Mouse (Mus musculus): ENCODE measurements around the gene Syngap1. TPM values are rescaled to one million over a fixed set of nuclear protein-coding genes. Genes with fewer than 3 reads are reported as not detected.

The Syngap1 gene
- polyA plus RNA-seq, 1 experiment from 2014 or later: 1.5 TPM

DNA sequence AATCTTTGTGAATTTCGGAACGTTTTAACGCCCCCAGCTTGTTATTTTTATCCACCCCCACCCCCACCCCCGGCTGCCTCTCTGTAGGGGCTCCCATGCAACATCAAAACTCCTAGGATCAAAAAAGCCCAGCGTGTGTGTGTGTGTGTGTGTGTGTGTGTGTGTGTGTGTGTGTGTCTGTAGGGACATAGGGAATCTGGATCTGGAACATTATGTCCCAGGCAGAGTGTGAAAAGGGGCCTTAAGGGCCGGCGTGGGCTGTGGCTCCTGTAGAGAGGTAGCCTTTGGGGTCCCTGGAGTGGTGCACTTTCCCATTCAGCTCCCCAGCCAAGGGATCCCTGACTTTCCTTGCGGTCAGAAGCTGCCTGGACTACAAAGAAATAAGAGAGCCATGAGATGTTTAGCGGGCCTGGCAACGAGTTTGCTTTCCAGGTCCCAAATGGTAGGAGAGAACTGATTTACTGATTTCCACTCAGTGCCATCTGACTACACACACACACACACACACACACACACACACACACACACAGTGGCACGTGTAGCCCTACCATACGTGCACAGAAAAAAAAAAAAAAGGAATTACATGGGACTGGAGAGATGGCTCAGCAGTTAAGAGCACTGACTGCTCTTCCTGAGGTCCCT lies 77.6 kb downstream of the Syngap1 start:
- H3K36me3 ChIP-seq (ENCODE audit: control insufficient read depth, insufficient read depth, low read length): peaks cover 40% of the 10 kb centered on the region
- peak overlapping the region; percentile 71 to 83 for H3K27ac ChIP-seq (replicated peaks in 1 of 2; ENCODE audit: control insufficient read depth in 1 of 2, insufficient read depth in 1 of 2, low read depth in 2 of 2, low read length in 2 of 2)
- peak overlapping the region; percentile 58 to 62 for H3K4me3 ChIP-seq (ENCODE audit: control insufficient read depth in 1 of 2, insufficient read depth in 1 of 2, low read depth in 1 of 2, low read length in 2 of 2)
- no peak for ATAC-seq (ENCODE audit: insufficient number of reproducible peaks, insufficient read depth, low FRiP score, low read depth)
- no peaks in the 10 kb centered on the region for H3K27me3 ChIP-seq (ENCODE audit: control insufficient read depth, insufficient read depth, low read length)
- H3K9ac ChIP-seq (ENCODE audit: low read length): peak overlapping the region; percentile 82
- WGBS: 26% methylated on average over 12 of the region's 12 CpGs
- H3K9me3 ChIP-seq (ENCODE audit: control insufficient read depth, low read length): no peaks in the 10 kb centered on the region
- H3K4me2 ChIP-seq (ENCODE audit: low read length): peak overlapping the region; percentile 90
- H3K4me1 ChIP-seq (ENCODE audit: control insufficient read depth in 2 of 2, insufficient read depth in 2 of 2, low read length in 2 of 2): peaks cover 6% of the 10 kb centered on the region in 2 experiments; a peak in 3 of 4 replicates

DNA sequence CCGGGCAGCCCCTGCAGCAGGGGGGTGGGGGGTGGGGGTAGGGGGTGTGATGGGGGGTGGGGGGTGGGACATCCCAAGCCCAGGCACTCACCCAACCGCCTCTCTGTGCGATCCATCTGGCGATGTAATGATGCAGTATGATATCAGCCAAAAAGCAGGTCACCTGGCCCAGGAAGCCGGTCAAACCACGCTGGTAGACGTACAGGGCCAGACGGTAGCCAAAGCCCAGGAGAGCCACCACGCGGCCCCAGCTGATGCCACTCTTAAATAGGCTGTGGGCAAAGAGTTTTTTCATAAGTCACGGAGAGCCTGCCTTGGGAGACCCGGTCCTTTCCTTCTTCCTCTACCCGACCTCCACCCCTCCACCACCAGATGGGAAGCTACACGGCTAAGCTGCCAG lies 80.0 kb downstream of the Syngap1 start:
- H3K36me3 ChIP-seq (ENCODE audit: control insufficient read depth, insufficient read depth, low read length): peaks cover 62% of the 10 kb centered on the region

DNA sequence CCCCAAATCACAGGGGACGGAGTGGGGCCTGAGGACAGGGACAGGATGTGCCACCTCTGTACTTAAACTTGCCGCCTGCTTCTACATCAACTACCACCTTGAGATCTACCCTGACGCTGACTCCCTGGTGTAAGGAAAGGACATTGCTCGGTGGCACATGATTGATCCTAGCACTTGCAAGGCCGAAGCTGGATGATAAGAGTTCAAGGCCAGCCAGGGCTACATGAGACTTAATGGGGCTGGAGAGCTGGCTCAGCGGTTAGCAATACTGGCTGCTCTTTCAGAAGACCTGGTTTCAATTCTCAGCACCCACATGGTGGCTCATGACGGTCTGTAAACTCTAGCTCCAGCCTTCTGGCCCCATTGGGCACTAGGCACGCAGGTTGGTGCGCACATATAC lies 80.7 kb downstream of the Syngap1 start:
- Histone ChIP-seq H3K4me3 (ENCODE audit: control insufficient read depth in 1 of 2, insufficient read depth in 1 of 2, low read depth in 1 of 2, low read length in 2 of 2) (no peak overlapping the region), H3K36me3 (ENCODE audit: control insufficient read depth, insufficient read depth, low read length) (peaks cover 68% of the 10 kb centered on the region), H3K9me3 (ENCODE audit: control insufficient read depth, low read length) (no peaks in the 10 kb centered on the region), H3K27me3 (ENCODE audit: control insufficient read depth, insufficient read depth, low read length) (no peaks in the 10 kb centered on the region), H3K27ac (replicated peaks in 1 of 2; ENCODE audit: control insufficient read depth in 1 of 2, insufficient read depth in 1 of 2, low read depth in 2 of 2, low read length in 2 of 2) (no peak overlapping the region), H3K4me2 (ENCODE audit: low read length) (no peak overlapping the region), H3K4me1 (ENCODE audit: control insufficient read depth in 2 of 2, insufficient read depth in 2 of 2, low read length in 2 of 2) (peaks cover 6% of the 10 kb centered on the region in 2 experiments; a peak in 3 of 4 replicates), H3K9ac (ENCODE audit: low read length) (no peak overlapping the region)
- 85% methylated on average over 9 of the region's 9 CpGs for WGBS
- no peak for ATAC-seq (ENCODE audit: insufficient number of reproducible peaks, insufficient read depth, low FRiP score, low read depth)

More for the DNA sequence above, 80.0 kb downstream of the Syngap1 start:
- Histone ChIP-seq H3K9me3 (ENCODE audit: control insufficient read depth, low read length) (no peaks in the 10 kb centered on the region), H3K4me3 (ENCODE audit: control insufficient read depth in 1 of 2, insufficient read depth in 1 of 2, low read depth in 1 of 2, low read length in 2 of 2) (no peak overlapping the region), H3K27ac (replicated peaks in 1 of 2; ENCODE audit: control insufficient read depth in 1 of 2, insufficient read depth in 1 of 2, low read depth in 2 of 2, low read length in 2 of 2) (no peak overlapping the region), H3K4me1 (ENCODE audit: control insufficient read depth in 2 of 2, insufficient read depth in 2 of 2, low read length in 2 of 2) (peaks cover 6% of the 10 kb centered on the region in 2 experiments; a peak in 3 of 4 replicates), H3K9ac (ENCODE audit: low read length) (no peak overlapping the region), H3K27me3 (ENCODE audit: control insufficient read depth, insufficient read depth, low read length) (no peaks in the 10 kb centered on the region), H3K4me2 (ENCODE audit: low read length) (no peak overlapping the region)
- ATAC-seq (ENCODE audit: insufficient number of reproducible peaks, insufficient read depth, low FRiP score, low read depth): no peak
- WGBS: 92% methylated on average over 14 of the region's 14 CpGs

Small RNAs within 50 kb of the gene (microRNA-seq; reads per million reads assigned to microRNA genes)
- gene Gm27775: not detected
- not detected for gene Mir3083
- not detected for gene Mir6968

Other genes with a start within 250 kb of the Syngap1 start
- 6.8 and 8.3 TPM in 2 replicates for gene Crebrf, start 225.6 kb upstream of the Syngap1 start, polyA plus RNA-seq (2014; fragmentation: Nextera tagmentation; extraction: Ambion mirVana)
- 52.9 and 54.9 TPM in 2 replicates for gene Bnip1, start 160.2 kb upstream of the Syngap1 start, polyA plus RNA-seq (2014; fragmentation: Nextera tagmentation; extraction: Ambion mirVana)
- gene Nkx2-5, start 96.2 kb upstream of the Syngap1 start, polyA plus RNA-seq (2014; fragmentation: Nextera tagmentation; extraction: Ambion mirVana): 172 and 177 TPM in 2 replicates
- 4.2 and 5.0 TPM in 2 replicates for gene Kifc5b, start 24.2 kb upstream of the Syngap1 start, polyA plus RNA-seq (2014; fragmentation: Nextera tagmentation; extraction: Ambion mirVana)
- gene Phf1, start 8.2 kb upstream of the Syngap1 start, polyA plus RNA-seq (2014; fragmentation: Nextera tagmentation; extraction: Ambion mirVana): 5.2 and 8.0 TPM in 2 replicates
- gene Cuta, start 1.7 kb upstream of the Syngap1 start, polyA plus RNA-seq (2014; fragmentation: Nextera tagmentation; extraction: Ambion mirVana): 156 and 173 TPM in 2 replicates
- 6.8 TPM in 2 replicates for gene Zbtb9, start 31.9 kb downstream of the Syngap1 start, polyA plus RNA-seq (2014; fragmentation: Nextera tagmentation; extraction: Ambion mirVana)
- gene Bak1, start 87.8 kb downstream of the Syngap1 start, polyA plus RNA-seq (2014; fragmentation: Nextera tagmentation; extraction: Ambion mirVana): 8.2 and 10.5 TPM in 2 replicates
- gene Itpr3, start 116.1 kb downstream of the Syngap1 start, polyA plus RNA-seq (2014; fragmentation: Nextera tagmentation; extraction: Ambion mirVana): 1.7 TPM in 2 replicates
- 307 and 339 TPM in 2 replicates for gene Uqcc2, start 192.7 kb downstream of the Syngap1 start, polyA plus RNA-seq (2014; fragmentation: Nextera tagmentation; extraction: Ambion mirVana)
- 0.22 and 0.32 TPM in 2 replicates for gene Ip6k3, start 226.5 kb downstream of the Syngap1 start, polyA plus RNA-seq (2014; fragmentation: Nextera tagmentation; extraction: Ambion mirVana)